Mouse (Mus musculus) B cell, adult (primary cell): ENCODE results near the gene Nupr1. TPM values are rescaled to one million over a fixed set of nuclear protein-coding genes. Genes with fewer than 3 reads are reported as not detected.

Source experiments
- total RNA-seq: library from RNA; stranded (reverse); gene quantifications from 4 replicates; pipeline ENCODE4 v1.2.4, GENCODE M21; 2023; ENCODE audit not compliant: inconsistent age

Gene Nupr1
- total RNA-seq: not detected in 4 replicates

DNA sequence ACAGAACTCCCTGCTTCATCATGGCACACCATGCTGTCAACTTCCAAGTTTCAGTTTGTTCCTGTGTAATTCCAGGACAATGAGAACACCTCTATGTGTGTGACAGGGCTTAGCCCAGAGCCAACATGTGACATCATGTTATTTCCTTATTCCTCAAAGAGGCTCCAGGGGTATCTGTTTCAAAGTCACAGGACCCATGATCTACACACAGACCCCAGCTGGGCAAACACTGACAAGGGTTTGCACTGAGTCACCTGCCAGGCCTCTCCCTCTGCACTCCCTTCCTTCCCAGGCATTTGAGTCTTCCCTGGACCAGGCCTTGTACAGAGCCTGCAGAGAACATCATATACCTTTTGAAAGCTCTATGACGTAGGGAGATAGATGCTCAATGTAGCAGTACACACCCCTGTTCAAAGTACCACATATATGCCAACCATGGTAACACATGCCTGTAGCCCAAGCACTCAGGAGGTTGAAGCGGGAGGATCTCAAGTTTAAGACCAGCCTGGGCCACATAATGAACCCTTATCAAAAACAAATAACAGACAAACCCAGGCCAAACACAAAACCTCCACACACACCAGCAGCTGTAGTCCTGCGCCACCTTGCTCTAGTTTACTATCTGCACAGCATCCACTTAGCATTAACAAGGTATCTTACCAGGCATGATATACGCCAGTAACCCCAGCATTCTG, at the start of gene Nupr1:
Nupr1 (minus strand) TSS at position 38 of the 695 bp plus-strand sequence.

DNA sequence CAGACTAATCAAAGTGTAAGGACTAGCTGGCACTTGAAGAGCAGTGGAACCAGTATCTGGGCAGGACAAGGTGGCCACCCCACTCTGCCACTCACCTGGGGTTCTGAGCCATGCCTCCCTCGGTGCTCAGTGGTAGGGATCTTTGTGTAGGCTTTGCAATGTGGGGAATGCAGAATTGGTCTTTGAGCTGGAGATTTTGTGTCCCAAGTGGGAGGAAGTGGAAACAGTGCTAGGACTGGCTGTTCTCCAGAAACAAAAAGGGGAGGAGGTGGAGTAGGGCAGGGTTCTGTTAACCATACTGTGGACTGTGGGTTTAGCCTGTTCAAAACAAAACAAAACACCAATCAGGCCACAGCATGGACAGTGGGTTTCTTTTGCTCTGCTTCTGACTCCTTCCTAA, 45.5 kb upstream of the Nupr1 start, which contains the start of gene Sult1a1:
Sult1a1 (minus strand) TSS at position 226 of the 400 bp plus-strand sequence.

DNA sequence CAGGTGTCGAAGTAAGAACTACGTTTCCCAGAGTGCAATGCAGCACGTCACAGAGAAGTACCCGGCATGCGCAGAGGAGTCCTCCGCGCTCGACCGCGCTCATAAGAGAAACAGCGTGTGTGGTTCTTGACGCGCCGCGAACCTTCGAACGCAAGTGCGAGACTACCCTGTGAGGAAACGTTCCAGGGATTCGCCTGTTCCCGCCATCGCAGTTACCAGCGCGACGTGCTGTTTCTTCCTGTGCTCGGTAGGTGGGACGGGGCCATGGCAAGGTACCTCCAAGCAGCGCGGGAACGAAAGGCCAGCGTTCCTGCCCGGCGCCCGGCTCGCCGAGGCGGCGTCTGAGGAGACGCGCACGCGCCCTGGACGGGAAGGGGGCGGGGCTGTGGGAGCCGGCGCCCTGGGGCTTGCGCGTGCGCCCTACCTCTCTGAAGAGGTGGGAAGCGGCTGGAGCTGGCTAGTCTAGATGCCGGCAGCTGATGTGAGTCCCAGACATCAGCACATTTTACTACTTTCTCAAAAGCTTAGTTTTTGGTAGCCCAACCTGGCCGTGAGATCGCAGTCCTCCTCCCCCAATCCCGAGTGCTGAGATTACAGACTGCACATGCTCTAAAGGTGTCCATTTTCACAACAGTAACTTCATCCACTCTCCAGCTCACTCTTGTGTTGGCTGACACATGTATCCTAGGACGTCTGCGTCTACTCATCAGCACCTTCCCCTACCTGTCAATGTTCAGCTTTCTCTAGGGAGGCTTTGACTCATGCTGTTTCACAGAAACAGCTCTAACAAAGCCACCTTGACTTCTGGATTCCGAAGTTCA, 18.8 kb upstream of the Nupr1 start, which contains the start of gene Sgf29:
Sgf29 (plus strand) TSS at position 79 of the 821 bp plus-strand sequence.

DNA sequence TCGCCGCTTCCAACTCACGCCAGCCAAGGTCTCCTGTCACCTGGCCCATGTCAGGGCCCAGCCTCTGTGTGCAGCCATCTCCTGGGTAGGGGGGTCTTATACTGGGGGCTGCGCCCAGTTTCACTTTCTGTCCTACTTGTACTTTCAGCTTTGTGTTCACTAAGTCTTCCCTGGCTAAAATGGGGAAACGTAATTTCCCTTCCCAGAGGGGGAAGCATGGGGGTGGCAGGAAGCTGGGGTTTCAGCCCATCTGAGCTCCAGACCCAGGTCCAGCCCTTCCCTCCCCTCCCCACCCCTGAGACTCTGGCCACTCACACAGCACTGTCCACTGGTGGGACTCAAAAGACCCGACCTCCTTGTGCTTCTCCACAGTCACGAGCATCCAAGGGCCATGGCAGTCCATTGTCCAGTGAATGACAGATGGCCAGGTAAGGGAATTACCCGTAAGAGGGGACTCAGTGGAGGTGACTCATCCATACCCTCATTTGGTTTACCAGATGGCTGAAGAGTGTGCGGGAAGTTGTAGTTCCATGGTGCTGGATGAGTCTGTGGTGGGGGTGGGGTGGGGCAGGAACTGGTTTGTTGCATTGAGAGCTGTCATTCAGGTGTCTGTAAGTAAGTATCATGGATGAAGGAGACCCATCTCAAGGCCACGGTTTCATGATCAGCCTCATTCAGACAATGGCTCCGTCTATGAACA, 35.6 kb downstream of the Nupr1 start, which contains the start of gene Il27:
Il27 (minus strand) TSS at position 80 of the 700 bp plus-strand sequence.

DNA sequence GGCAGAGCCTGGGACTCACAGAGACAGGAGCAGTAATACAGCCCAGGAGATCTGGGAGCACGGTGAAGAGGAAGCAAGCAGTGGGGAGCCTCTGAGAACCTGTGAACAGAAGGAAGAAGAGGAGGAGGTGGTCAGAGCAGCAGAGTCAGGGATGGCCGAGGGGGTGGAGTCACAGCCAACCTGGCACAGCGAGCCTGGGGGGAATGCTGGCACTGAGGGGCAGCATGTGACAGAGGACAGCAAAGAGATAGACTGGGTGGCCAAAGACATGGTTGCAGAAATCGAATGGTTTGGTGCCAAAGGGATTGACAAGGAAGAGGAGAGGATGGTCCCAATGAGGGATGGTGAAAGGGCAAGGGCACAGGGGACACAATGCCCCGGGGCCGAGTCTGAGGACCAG, 44.9 kb downstream of the Nupr1 start, which contains the start of gene Cln3:
Cln3 (minus strand) TSS at position 101 of the 400 bp plus-strand sequence.

DNA sequence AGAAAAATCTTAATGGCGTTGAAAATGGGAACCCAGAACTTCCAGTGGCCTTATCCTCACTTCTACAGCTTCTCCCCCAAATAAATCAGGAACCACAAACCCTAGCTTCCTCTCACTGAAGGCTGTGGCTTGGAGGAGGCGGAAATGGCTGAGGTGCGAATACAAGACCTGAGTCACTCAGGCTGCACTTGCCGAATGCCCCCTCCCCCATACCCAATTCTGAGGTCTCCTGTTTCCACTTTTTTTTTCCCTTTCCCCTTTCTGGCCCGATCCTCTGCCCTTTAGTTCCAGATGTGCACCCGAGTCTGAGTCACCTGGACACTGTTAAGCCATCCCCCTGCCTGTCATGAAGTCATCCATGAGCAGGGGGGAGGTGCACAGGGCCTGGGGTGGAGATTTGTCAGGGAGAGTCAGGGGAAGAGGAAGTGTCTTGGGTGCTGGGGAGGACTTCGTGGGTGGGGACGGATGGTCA, 46.1 kb downstream of the Nupr1 start, which contains the start of gene Apobr:
Apobr (plus strand) TSS at position 437 of the 472 bp plus-strand sequence.

Other genes with a start within 250 kb of the Nupr1 start
- gene Nfatc2ip, start 234.1 kb downstream of the Nupr1 start, total RNA-seq: 27.1 to 37.5 TPM (median 30.0 TPM) in 4 replicates
- gene Cd19, start 216.0 kb downstream of the Nupr1 start, total RNA-seq: 1,198 to 1,308 TPM (median 1,264 TPM) in 4 replicates
- gene Rabep2, start 202.1 kb downstream of the Nupr1 start, total RNA-seq: 117 to 131 TPM (median 124 TPM) in 4 replicates
- 0.42 to 0.74 TPM (median 0.61 TPM) in 4 replicates for gene Atp2a1, start 167.8 kb downstream of the Nupr1 start, total RNA-seq
- gene Sh2b1, start 155.4 kb downstream of the Nupr1 start, total RNA-seq: 69.9 to 82.0 TPM (median 79.3 TPM) in 4 replicates
- 46.5 to 65.8 TPM (median 50.4 TPM) in 4 replicates for gene Tufm, start 143.5 kb downstream of the Nupr1 start, total RNA-seq
- gene Atxn2l, start 127.4 kb downstream of the Nupr1 start, total RNA-seq: 213 to 221 TPM (median 217 TPM) in 4 replicates
- gene Eif3c, start 64.5 kb downstream of the Nupr1 start, total RNA-seq: 142 to 155 TPM (median 153 TPM) in 4 replicates
- gene Apobr, start 45.9 kb downstream of the Nupr1 start, total RNA-seq: 2.4 to 5.9 TPM (median 2.9 TPM) in 4 replicates
- 68.8 to 79.7 TPM (median 70.3 TPM) in 4 replicates for gene Cln3, start 45.0 kb downstream of the Nupr1 start, total RNA-seq
- not detected in 4 replicates for gene Il27, start 35.9 kb downstream of the Nupr1 start, total RNA-seq
- gene Sgf29, start 18.4 kb upstream of the Nupr1 start, total RNA-seq: 53.2 to 68.5 TPM (median 58.7 TPM) in 4 replicates
- gene Sult1a1, start 45.6 kb upstream of the Nupr1 start, total RNA-seq: 0.39 to 0.80 TPM in 2 of 4 replicates, not detected in the others
- 92.9 to 130 TPM (median 104 TPM) in 4 replicates for gene Bola2, start 64.5 kb upstream of the Nupr1 start, total RNA-seq
- gene Slx1b, start 64.9 kb upstream of the Nupr1 start, total RNA-seq: 3.9 to 6.4 TPM (median 4.9 TPM) in 4 replicates
- gene Coro1a, start 76.9 kb upstream of the Nupr1 start, total RNA-seq: 1,256 to 1,390 TPM (median 1,299 TPM) in 4 replicates
- 40.6 to 45.0 TPM (median 42.7 TPM) in 4 replicates for gene Mapk3, start 128.7 kb upstream of the Nupr1 start, total RNA-seq
- 0.99 to 4.9 TPM (median 2.5 TPM) in 4 replicates for gene Gdpd3, start 135.5 kb upstream of the Nupr1 start, total RNA-seq
- 214 to 273 TPM (median 230 TPM) in 4 replicates for gene Ypel3, start 146.1 kb upstream of the Nupr1 start, total RNA-seq
- 6.5 to 8.9 TPM (median 7.0 TPM) in 4 replicates for gene Tbx6, start 150.6 kb upstream of the Nupr1 start, total RNA-seq
- gene Ppp4c, start 161.6 kb upstream of the Nupr1 start, total RNA-seq: 266 to 298 TPM (median 270 TPM) in 4 replicates
- not detected in 4 replicates for gene Fam57b, start 166.8 kb upstream of the Nupr1 start, total RNA-seq
- gene 4930451I11Rik, start 200.8 kb upstream of the Nupr1 start, total RNA-seq: not detected in 4 replicates
- gene Doc2a, start 216.6 kb upstream of the Nupr1 start, total RNA-seq: not detected in 4 replicates
- 19.8 to 34.1 TPM (median 25.1 TPM) in 4 replicates for gene Hirip3, start 231.1 kb upstream of the Nupr1 start, total RNA-seq
- gene Ino80e, start 231.5 kb upstream of the Nupr1 start, total RNA-seq: 80.6 to 105 TPM (median 95.0 TPM) in 4 replicates